Mouse (Mus musculus): ENCODE measurements around the gene Zfp865. TPM values are rescaled to one million over a fixed set of nuclear protein-coding genes. Genes with fewer than 3 reads are reported as not detected.

The Zfp865 gene
- polyA plus RNA-seq (2012; rRNA removed), result 30.3 and 33.3 TPM in 2 replicates

- H3K4me1 ChIP-seq (ENCODE audit: control insufficient read depth, insufficient read depth, low read length), result no peaks in the 10 kb centered on the region
- TF ChIP-seq POLR2A (IDR thresholded peaks at IDR 0.05; ENCODE audit: borderline replicate concordance, insufficient read depth, low read length), result peak; percentile 50; the same call in 1 of the 2 replicates
- TF ChIP-seq CTCF (IDR thresholded peaks at IDR 0.05; ENCODE audit: borderline replicate concordance, insufficient read depth, low read depth, low read length), result no peak
- peak within 1 kb of the TSS; percentile 69 for H3K4me3 ChIP-seq (replicated peaks; ENCODE audit: insufficient read depth, low read depth, low read length)
- peak; percentile 98 for DNase-seq
- H3K27me3 ChIP-seq (ENCODE audit: control insufficient read depth, insufficient read depth, low read length), result no peaks in the 10 kb centered on the region
- H3K27ac ChIP-seq (ENCODE audit: insufficient read depth, low read length), result peak within 1 kb of the TSS; percentile 31; the same call in 1 of the 2 replicates
- under 1% methylated on average over 49 of the region's 49 CpGs for WGBS
These were observed at the start of gene Zfp865, which contains the start of gene Ccdc106 for GRCm38 (mm10) chr7:5020000-5020681. TSS of gene Zfp865 (plus strand) at chr7:5020376. TSS of gene Ccdc106 (plus strand) at chr7:5020553.

GRCm38 (mm10) chr7:4971068-4971467 is 49.1 kb upstream of the Zfp865 start, which contains the start of gene Sbk3:
TSS of gene Sbk3 (minus strand) at chr7:4971168.
- WGBS, result 34% methylated on average over 6 of the region's 6 CpGs

GRCm38 (mm10) chr7:4971710-4972109 is 48.5 kb upstream of the Zfp865 start:
- no peak overlapping the region for H3K4me3 ChIP-seq (replicated peaks; ENCODE audit: insufficient read depth, low read depth, low read length)
- WGBS, result 15% methylated on average over 7 of the region's 7 CpGs
- no peak overlapping the region for H3K27ac ChIP-seq (ENCODE audit: insufficient read depth, low read length)
- H3K27me3 ChIP-seq (ENCODE audit: control insufficient read depth, insufficient read depth, low read length), result no peaks in the 10 kb centered on the region
- H3K4me1 ChIP-seq (ENCODE audit: control insufficient read depth, insufficient read depth, low read length), result no peaks in the 10 kb centered on the region
- no peak for DNase-seq
- TF ChIP-seq CTCF (IDR thresholded peaks at IDR 0.05; ENCODE audit: borderline replicate concordance, insufficient read depth, low read depth, low read length), result no peak

More at GRCm38 (mm10) chr7:4971068-4971467, 49.1 kb upstream of the Zfp865 start, which contains the start of gene Sbk3:
- TF ChIP-seq POLR2A (IDR thresholded peaks at IDR 0.05; ENCODE audit: borderline replicate concordance, insufficient read depth, low read length), result no peak
- TF ChIP-seq CTCF (IDR thresholded peaks at IDR 0.05; ENCODE audit: borderline replicate concordance, insufficient read depth, low read depth, low read length), result no peak
- DNase-seq, result no peak
- Histone ChIP-seq H3K4me1 (ENCODE audit: control insufficient read depth, insufficient read depth, low read length) (no peaks in the 10 kb centered on the region), H3K27ac (ENCODE audit: insufficient read depth, low read length) (no peak within 1 kb of the TSS), H3K27me3 (ENCODE audit: control insufficient read depth, insufficient read depth, low read length) (no peaks in the 10 kb centered on the region), H3K4me3 (replicated peaks; ENCODE audit: insufficient read depth, low read depth, low read length) (no peak within 1 kb of the TSS)

GRCm38 (mm10) chr7:4972321-4973047 is 47.7 kb upstream of the Zfp865 start:
- Histone ChIP-seq H3K27ac (ENCODE audit: insufficient read depth, low read length) (no peak overlapping the region), H3K27me3 (ENCODE audit: control insufficient read depth, insufficient read depth, low read length) (no peaks in the 10 kb centered on the region), H3K4me3 (replicated peaks; ENCODE audit: insufficient read depth, low read depth, low read length) (no peak overlapping the region), H3K4me1 (ENCODE audit: control insufficient read depth, insufficient read depth, low read length) (no peaks in the 10 kb centered on the region)
- no peak for TF ChIP-seq POLR2A (IDR thresholded peaks at IDR 0.05; ENCODE audit: borderline replicate concordance, insufficient read depth, low read length)
- no peak for TF ChIP-seq CTCF (IDR thresholded peaks at IDR 0.05; ENCODE audit: borderline replicate concordance, insufficient read depth, low read depth, low read length)
- no peak for DNase-seq
- 69% methylated on average over 18 of the region's 18 CpGs for WGBS

- H3K27ac ChIP-seq (ENCODE audit: insufficient read depth, low read length), result no peak overlapping the region
- WGBS, result 64% methylated on average over 4 of the region's 4 CpGs
- no peak for TF ChIP-seq POLR2A (IDR thresholded peaks at IDR 0.05; ENCODE audit: borderline replicate concordance, insufficient read depth, low read length)
- no peak for TF ChIP-seq CTCF (IDR thresholded peaks at IDR 0.05; ENCODE audit: borderline replicate concordance, insufficient read depth, low read depth, low read length)
These were observed 44.7 kb upstream of the Zfp865 start for GRCm38 (mm10) chr7:4975455-4975854.

GRCm38 (mm10) chr7:4976832-4977231 is 43.3 kb upstream of the Zfp865 start:
- no peak for DNase-seq
- TF ChIP-seq CTCF (IDR thresholded peaks at IDR 0.05; ENCODE audit: borderline replicate concordance, insufficient read depth, low read depth, low read length) (peak; percentile 8; the same call in 1 of the 2 replicates), POLR2A (IDR thresholded peaks at IDR 0.05; ENCODE audit: borderline replicate concordance, insufficient read depth, low read length) (no peak)
- 93% methylated on average over 7 of the region's 7 CpGs for WGBS
- Histone ChIP-seq H3K4me3 (replicated peaks; ENCODE audit: insufficient read depth, low read depth, low read length) (no peak overlapping the region), H3K27ac (ENCODE audit: insufficient read depth, low read length) (no peak overlapping the region), H3K4me1 (ENCODE audit: control insufficient read depth, insufficient read depth, low read length) (no peaks in the 10 kb centered on the region), H3K27me3 (ENCODE audit: control insufficient read depth, insufficient read depth, low read length) (no peaks in the 10 kb centered on the region)

More at GRCm38 (mm10) chr7:4975455-4975854, 44.7 kb upstream of the Zfp865 start:
- H3K27me3 ChIP-seq (ENCODE audit: control insufficient read depth, insufficient read depth, low read length), result no peaks in the 10 kb centered on the region
- DNase-seq, result no peak
- H3K4me1 ChIP-seq (ENCODE audit: control insufficient read depth, insufficient read depth, low read length), result no peaks in the 10 kb centered on the region
- no peak overlapping the region for H3K4me3 ChIP-seq (replicated peaks; ENCODE audit: insufficient read depth, low read depth, low read length)

GRCm38 (mm10) chr7:4988250-4988649 is 31.9 kb upstream of the Zfp865 start:
- no peak for DNase-seq
- TF ChIP-seq CTCF (IDR thresholded peaks at IDR 0.05; ENCODE audit: borderline replicate concordance, insufficient read depth, low read depth, low read length) (no peak), POLR2A (IDR thresholded peaks at IDR 0.05; ENCODE audit: borderline replicate concordance, insufficient read depth, low read length) (no peak)
- no peaks in the 10 kb centered on the region for H3K27me3 ChIP-seq (ENCODE audit: control insufficient read depth, insufficient read depth, low read length)
- H3K4me1 ChIP-seq (ENCODE audit: control insufficient read depth, insufficient read depth, low read length), result peaks cover 3% of the 10 kb centered on the region
- no peak overlapping the region for H3K27ac ChIP-seq (ENCODE audit: insufficient read depth, low read length)
- 46% methylated on average over 2 of the region's 2 CpGs for WGBS
- no peak overlapping the region for H3K4me3 ChIP-seq (replicated peaks; ENCODE audit: insufficient read depth, low read depth, low read length)
